Comparison of ENCODE assay signal across 7 mouse cellular contexts in genomic region chr11:97805662-97806612, GRCm38 (mm10). TPM values are rescaled to one million over a fixed set of nuclear protein-coding genes. Genes with fewer than 3 reads are reported as not detected.
A peak's percentile ranks its signal among the peaks of the same experiment; 100 is the strongest.
DNase-seq lines count a peak whose midpoint lies in the region; ATAC-seq and TF ChIP-seq lines count a peak whose summit lies in the region.

No protein-coding gene starts in this region.

- 41% methylated on average over 15 of the region's 15 CpGs for WGBS in heart, embryonic 11.5 days (ENCODE audit: insufficient replicate concordance)
- 17% methylated on average over 15 of the region's 15 CpGs for WGBS in kidney, postnatal 0 days
- 30% methylated on average over 15 of the region's 15 CpGs for WGBS in neural tube, embryonic 15.5 days

- no peak for TF ChIP-seq CTCF in kidney, postnatal 0 days (IDR thresholded peaks at IDR 0.05; ENCODE audit: low read depth)

- peaks cover 3% of the 10 kb centered on the region; the same call in 1 of the 2 replicates for H3K36me3 ChIP-seq in heart, embryonic 11.5 days (ENCODE audit: control insufficient read depth, insufficient read depth, low read length)
- peaks cover 11% of the 10 kb centered on the region; the same call in 1 of the 2 replicates for H3K36me3 ChIP-seq in kidney, postnatal 0 days (ENCODE audit: insufficient read depth, low read length)
- peaks cover 24% of the 10 kb centered on the region for H3K36me3 ChIP-seq in neural tube, embryonic 15.5 days

- ATAC-seq in heart, embryonic 11.5 days (replicated peaks; ENCODE audit: insufficient number of reproducible peaks, low FRiP score, low TSS enrichment) = no peak
- ATAC-seq in kidney, postnatal 0 days (replicated peaks; ENCODE audit: low FRiP score, low read depth) = peak; percentile 14; the same call in 1 of the 2 replicates
- peak; percentile 58; the same call in 1 of the 2 replicates for ATAC-seq in neural tube, embryonic 15.5 days (ENCODE audit: low FRiP score)

- DNase-seq in lung, postnatal 4 days = peak; percentile 22 to 46
- DNase-seq in lung, adult 18-20 months = no peak
- no peak for DNase-seq in kidney, postnatal 0 days (ENCODE audit: low spot score)
- no peak for DNase-seq in frontal cortex, postnatal 14 days (ENCODE audit: low spot score in 2 of 2)
- DNase-seq in Muller cell, postnatal 12 days (ENCODE audit: inconsistent ontology term) = no peak

- no peaks in the 10 kb centered on the region for H3K27me3 ChIP-seq in heart, embryonic 11.5 days (ENCODE audit: control insufficient read depth, insufficient read depth, low read length)
- H3K27me3 ChIP-seq in kidney, postnatal 0 days (ENCODE audit: insufficient read depth, low read length) = no peaks in the 10 kb centered on the region
- H3K27me3 ChIP-seq in neural tube, embryonic 15.5 days (replicated peaks) = no peaks in the 10 kb centered on the region

- H3K27ac ChIP-seq in heart, embryonic 11.5 days (ENCODE audit: low read depth, low read length) = peak overlapping the region; percentile 88
- peak overlapping the region; percentile 79 for H3K27ac ChIP-seq in kidney, postnatal 0 days
- peak overlapping the region; percentile 79 for H3K27ac ChIP-seq in neural tube, embryonic 15.5 days (replicated peaks)

- peak overlapping the region; percentile 70 for H3K4me2 ChIP-seq in heart, embryonic 11.5 days
- H3K4me2 ChIP-seq in kidney, postnatal 0 days (ENCODE audit: low read length) = peak overlapping the region; percentile 48
- peak overlapping the region; percentile 40 for H3K4me2 ChIP-seq in neural tube, embryonic 15.5 days

- H3K4me3 ChIP-seq in heart, embryonic 11.5 days (ENCODE audit: low read depth, low read length) = no peak overlapping the region
- H3K4me3 ChIP-seq in kidney, postnatal 0 days (replicated peaks; ENCODE audit: low read depth, low read length) = no peak overlapping the region
- H3K4me3 ChIP-seq in neural tube, embryonic 15.5 days (replicated peaks) = no peak overlapping the region

- 0 out of 2 replicates have a peak overlapping the region, but pooled peaks have one; percentile 12 for H3K9ac ChIP-seq in heart, embryonic 11.5 days (ENCODE audit: low read depth, low read length)
- H3K9ac ChIP-seq in kidney, postnatal 0 days (ENCODE audit: low read depth, low read length) = peak overlapping the region; percentile 6; the same call in 1 of the 2 replicates
- 0 out of 2 replicates have a peak overlapping the region, but pooled peaks have one; percentile 26 for H3K9ac ChIP-seq in neural tube, embryonic 15.5 days (replicated peaks)

- no peaks in the 10 kb centered on the region for H3K9me3 ChIP-seq in heart, embryonic 11.5 days (replicated peaks; ENCODE audit: control insufficient read depth, low read length)
- no peaks in the 10 kb centered on the region for H3K9me3 ChIP-seq in kidney, postnatal 0 days (replicated peaks; ENCODE audit: low read length)
- no peaks in the 10 kb centered on the region for H3K9me3 ChIP-seq in neural tube, embryonic 15.5 days (replicated peaks)

- peaks cover 85% of the 10 kb centered on the region for H3K4me1 ChIP-seq in heart, embryonic 11.5 days (ENCODE audit: control insufficient read depth, insufficient read depth, low read length)
- H3K4me1 ChIP-seq in kidney, postnatal 0 days (replicated peaks; ENCODE audit: insufficient read depth, low read length) = peaks cover 80% of the 10 kb centered on the region
- peaks cover 93% of the 10 kb centered on the region for H3K4me1 ChIP-seq in neural tube, embryonic 15.5 days

RNA-seq across cellular contexts. Expression of gene Lasp1, which starts 7.1 kb away (rescaled TPM):
- 30.0 and 37.5 TPM in 2 replicates for polyA plus RNA-seq in heart, embryonic 11.5 days (2014; fragmentation: Nextera tagmentation; extraction: Ambion mirVana)
- polyA plus RNA-seq in kidney, postnatal 0 days (2015; fragmentation: Nextera tagmentation; extraction: Ambion mirVana) = 87.7 and 96.4 TPM in 2 replicates
- polyA plus RNA-seq in neural tube, embryonic 15.5 days (2015; fragmentation: Nextera tagmentation; extraction: Ambion mirVana) = 136 and 143 TPM in 2 replicates

RNA-seq across cellular contexts. Expression of gene Rpl23, which starts 23.7 kb away (rescaled TPM):
- 461 and 517 TPM in 2 replicates for polyA plus RNA-seq in heart, embryonic 11.5 days (2014; fragmentation: Nextera tagmentation; extraction: Ambion mirVana)
- polyA plus RNA-seq in kidney, postnatal 0 days (2015; fragmentation: Nextera tagmentation; extraction: Ambion mirVana) = 716 and 863 TPM in 2 replicates
- 314 and 372 TPM in 2 replicates for polyA plus RNA-seq in neural tube, embryonic 15.5 days (2015; fragmentation: Nextera tagmentation; extraction: Ambion mirVana)

RNA-seq across cellular contexts. Expression of gene 1700001P01Rik, which starts 30.2 kb away (rescaled TPM):
- 0.38 TPM in 1 of 2 replicates, not detected in the other for polyA plus RNA-seq in heart, embryonic 11.5 days (2014; fragmentation: Nextera tagmentation; extraction: Ambion mirVana)
- polyA plus RNA-seq in kidney, postnatal 0 days (2015; fragmentation: Nextera tagmentation; extraction: Ambion mirVana) = not detected in 2 replicates
- 0.63 and 0.88 TPM in 2 replicates for polyA plus RNA-seq in neural tube, embryonic 15.5 days (2015; fragmentation: Nextera tagmentation; extraction: Ambion mirVana)

RNA-seq across cellular contexts. Expression of gene B230217C12Rik, which starts 34.6 kb away (rescaled TPM):
- 8.2 and 8.3 TPM in 2 replicates for polyA plus RNA-seq in heart, embryonic 11.5 days (2014; fragmentation: Nextera tagmentation; extraction: Ambion mirVana)
- 5.1 and 5.6 TPM in 2 replicates for polyA plus RNA-seq in kidney, postnatal 0 days (2015; fragmentation: Nextera tagmentation; extraction: Ambion mirVana)
- polyA plus RNA-seq in neural tube, embryonic 15.5 days (2015; fragmentation: Nextera tagmentation; extraction: Ambion mirVana) = 41.8 and 47.2 TPM in 2 replicates

RNA-seq across cellular contexts. Expression of gene Cwc25, which starts 39.6 kb away (rescaled TPM):
- 9.2 and 9.9 TPM in 2 replicates for polyA plus RNA-seq in heart, embryonic 11.5 days (2014; fragmentation: Nextera tagmentation; extraction: Ambion mirVana)
- 13.9 and 14.8 TPM in 2 replicates for polyA plus RNA-seq in kidney, postnatal 0 days (2015; fragmentation: Nextera tagmentation; extraction: Ambion mirVana)
- polyA plus RNA-seq in neural tube, embryonic 15.5 days (2015; fragmentation: Nextera tagmentation; extraction: Ambion mirVana) = 16.2 and 16.4 TPM in 2 replicates

Comparison
In these comparisons a context has a peak if more than half of its experiments do, and no peak if none do; other contexts are left out.
1. DNase-seq: peak in lung, postnatal 4 days (2 of 2); none in lung, adult 18-20 months (0 of 2), kidney, postnatal 0 days (single experiment), frontal cortex, postnatal 14 days (0 of 2) and Muller cell, postnatal 12 days (single experiment).
2. Peak in every context shown above with its lines, with median percentiles within 50 percentile points of each other: H3K27ac ChIP-seq, H3K4me2 ChIP-seq and H3K9ac ChIP-seq.